Mouse (Mus musculus): ENCODE measurements around the gene Ccdc58. TPM values are rescaled to one million over a fixed set of nuclear protein-coding genes. Genes with fewer than 3 reads are reported as not detected.

The Ccdc58 gene
- total and polyA plus RNA-seq, 3 experiments, result 98.3 to 183 TPM; not detected in 1

DNA sequence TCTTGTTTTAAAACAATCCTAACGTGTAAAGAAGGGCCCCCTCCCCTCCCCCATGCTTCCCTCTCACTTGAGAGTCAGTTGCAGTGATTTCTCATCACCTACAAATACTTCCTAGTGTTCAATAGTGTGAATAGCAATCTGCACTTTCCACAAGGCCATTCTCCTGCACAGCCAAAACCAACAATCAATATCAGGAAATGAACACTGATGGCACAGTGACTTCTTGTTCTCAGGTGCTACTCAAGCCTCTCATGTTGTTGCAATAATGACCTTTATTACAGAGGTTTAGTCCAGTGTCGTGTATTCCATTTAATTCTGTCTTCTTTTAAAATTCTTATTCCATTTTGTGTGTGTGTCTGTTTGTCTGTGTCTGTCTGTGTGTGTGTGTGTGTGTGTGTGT, 66.7 kb downstream of the Ccdc58 start:
- DNase-seq (ENCODE audit: low read depth, low spot score), result no peak
- Histone ChIP-seq H3K27me3 (ENCODE audit: control insufficient read depth in 1 of 2, insufficient read depth in 2 of 2, low read length in 2 of 2) (no peaks in the 10 kb centered on the region; a peak in 1 of 4 replicates), H3K79me2 (ENCODE audit: control insufficient read depth, insufficient read depth, low read length, poor library complexity) (no peaks in the 10 kb centered on the region), H3K27ac (ENCODE audit: control insufficient read depth, low read depth, low read length) (no peak overlapping the region), H3K4me1 (ENCODE audit: control insufficient read depth in 1 of 2, insufficient read depth in 2 of 2, low read length in 2 of 2) (no peaks in the 10 kb centered on the region), H3K9ac (ENCODE audit: control insufficient read depth, low read depth, low read length, poor library complexity, severe bottlenecking) (no peak overlapping the region), H3K4me3 (ENCODE audit: control insufficient read depth in 1 of 2, insufficient read depth in 1 of 2, low read depth in 2 of 2, low read length in 2 of 2) (no peak overlapping the region), H3K9me3 (replicated peaks; ENCODE audit: insufficient read depth, low read length) (no peaks in the 10 kb centered on the region), H3K36me3 (ENCODE audit: control insufficient read depth in 1 of 2, insufficient read depth in 2 of 2, low read length in 2 of 2) (no peaks in the 10 kb centered on the region)
- no peak for TF ChIP-seq ZMIZ1 (IDR thresholded peaks at IDR 0.05; ENCODE audit: low read depth, low read length)
- TF ChIP-seq EP300 (IDR thresholded peaks at IDR 0.05; ENCODE audit: low read depth in 1 of 2, low read length in 2 of 2), result no peak
- no peak for TF ChIP-seq TCF12 (IDR thresholded peaks at IDR 0.05; ENCODE audit: low read depth, low read length)
- TF ChIP-seq ETS1 (IDR thresholded peaks at IDR 0.05; ENCODE audit: low read depth, low read length), result no peak
- no peak for TF ChIP-seq RAD21 (IDR thresholded peaks at IDR 0.05; ENCODE audit: low read depth, low read length)
- no peak for TF ChIP-seq MAFK (IDR thresholded peaks at IDR 0.05; ENCODE audit: borderline replicate concordance, low read depth, low read length)
- no peak for TF ChIP-seq ZC3H11A (IDR thresholded peaks at IDR 0.05; ENCODE audit: low read depth, low read length)
- TF ChIP-seq NELFE (IDR thresholded peaks at IDR 0.05; ENCODE audit: low read depth, low read length), result no peak
- no peak for TF ChIP-seq BHLHE40 (IDR thresholded peaks at IDR 0.05; ENCODE audit: borderline replicate concordance, low read depth, low read length)
- no peak for TF ChIP-seq MEF2A (IDR thresholded peaks at IDR 0.05; ENCODE audit: extremely low read depth, insufficient replicate concordance, low read depth, low read length, poor library complexity, severe bottlenecking)
- TF ChIP-seq CHD1 (IDR thresholded peaks at IDR 0.05; ENCODE audit: low read depth, low read length), result no peak

Other genes starting within 250 kb of the Ccdc58 start
- 0.98 and 1.2 TPM in 2 replicates for gene Parp14, start 200.1 kb upstream of the Ccdc58 start, total RNA-seq (2012; rRNA removed)
- 1 to 10 TPM in 1 of 2 experiments, not detected in 1; 1.5 TPM for gene Parp14, start 200.1 kb upstream of the Ccdc58 start, polyA plus RNA-seq (2012; ENCODE audit: insufficient read depth in 1 of 2, insufficient read length in 2 of 2, low read depth in 1 of 2, low replicate concordance in 2 of 2, missing spikeins in 1 of 2)
- 3.0 and 3.4 TPM in 2 replicates for gene Parp9, start 133.2 kb upstream of the Ccdc58 start, total RNA-seq (2012; rRNA removed)
- 1 to 10 TPM in 1 of 2 experiments, not detected in 1; 5.3 TPM for gene Parp9, start 133.2 kb upstream of the Ccdc58 start, polyA plus RNA-seq (2012; ENCODE audit: insufficient read depth in 1 of 2, insufficient read length in 2 of 2, low read depth in 1 of 2, low replicate concordance in 2 of 2, missing spikeins in 1 of 2)
- 3.5 and 3.9 TPM in 2 replicates for gene Dtx3l, start 132.5 kb upstream of the Ccdc58 start, total RNA-seq (2012; rRNA removed)
- 1 to 10 TPM in 1 of 2 experiments, not detected in 1; 6.0 TPM for gene Dtx3l, start 132.5 kb upstream of the Ccdc58 start, polyA plus RNA-seq (2012; ENCODE audit: insufficient read depth in 1 of 2, insufficient read length in 2 of 2, low read depth in 1 of 2, low replicate concordance in 2 of 2, missing spikeins in 1 of 2)
- 24.5 and 25.2 TPM in 2 replicates for gene Kpna1, start 92.9 kb upstream of the Ccdc58 start, total RNA-seq (2012; rRNA removed)
- 10 to 100 TPM in 1 of 2 experiments, not detected in 1; 34.9 TPM for gene Kpna1, start 92.9 kb upstream of the Ccdc58 start, polyA plus RNA-seq (2012; ENCODE audit: insufficient read depth in 1 of 2, insufficient read length in 2 of 2, low read depth in 1 of 2, low replicate concordance in 2 of 2, missing spikeins in 1 of 2)
- gene Wdr5b, start 30.5 kb upstream of the Ccdc58 start, total RNA-seq (2012; rRNA removed), result 2.1 and 3.3 TPM in 2 replicates
- 1 to 10 TPM in 1 of 2 experiments, not detected in 1; 1.7 TPM for gene Wdr5b, start 30.5 kb upstream of the Ccdc58 start, polyA plus RNA-seq (2012; ENCODE audit: insufficient read depth in 1 of 2, insufficient read length in 2 of 2, low read depth in 1 of 2, low replicate concordance in 2 of 2, missing spikeins in 1 of 2)
- 111 and 120 TPM in 2 replicates for gene Fam162a, start 91 bp upstream of the Ccdc58 start, total RNA-seq (2012; rRNA removed)
- 100 to 1,000 TPM in 1 of 2 experiments, not detected in 1; 129 TPM for gene Fam162a, start 91 bp upstream of the Ccdc58 start, polyA plus RNA-seq (2012; ENCODE audit: insufficient read depth in 1 of 2, insufficient read length in 2 of 2, low read depth in 1 of 2, low replicate concordance in 2 of 2, missing spikeins in 1 of 2)
- not detected in 2 replicates for gene Csta1, start 59.6 kb downstream of the Ccdc58 start, total RNA-seq (2012; rRNA removed)
- not detected for gene Csta1, start 59.6 kb downstream of the Ccdc58 start, polyA plus RNA-seq (2012; ENCODE audit: insufficient read depth in 1 of 2, insufficient read length in 2 of 2, low read depth in 1 of 2, low replicate concordance in 2 of 2, missing spikeins in 1 of 2)
- not detected in 2 replicates for gene Stfa2l1, start 85.1 kb downstream of the Ccdc58 start, total RNA-seq (2012; rRNA removed)
- gene Stfa2l1, start 85.1 kb downstream of the Ccdc58 start, polyA plus RNA-seq (2012; ENCODE audit: insufficient read depth in 1 of 2, insufficient read length in 2 of 2, low read depth in 1 of 2, low replicate concordance in 2 of 2, missing spikeins in 1 of 2), result not detected
- not detected in 2 replicates for gene Gm5483, start 112.5 kb downstream of the Ccdc58 start, total RNA-seq (2012; rRNA removed)
- not detected for gene Gm5483, start 112.5 kb downstream of the Ccdc58 start, polyA plus RNA-seq (2012; ENCODE audit: insufficient read depth in 1 of 2, insufficient read length in 2 of 2, low read depth in 1 of 2, low replicate concordance in 2 of 2, missing spikeins in 1 of 2)
- not detected in 2 replicates for gene Gm5416, start 138.7 kb downstream of the Ccdc58 start, total RNA-seq (2012; rRNA removed)
- not detected for gene Gm5416, start 138.7 kb downstream of the Ccdc58 start, polyA plus RNA-seq (2012; ENCODE audit: insufficient read depth in 1 of 2, insufficient read length in 2 of 2, low read depth in 1 of 2, low replicate concordance in 2 of 2, missing spikeins in 1 of 2)
- gene 2010005H15Rik, start 149.8 kb downstream of the Ccdc58 start, total RNA-seq (2012; rRNA removed), result 0.29 and 0.46 TPM in 2 replicates
- gene 2010005H15Rik, start 149.8 kb downstream of the Ccdc58 start, polyA plus RNA-seq (2012; ENCODE audit: insufficient read depth in 1 of 2, insufficient read length in 2 of 2, low read depth in 1 of 2, low replicate concordance in 2 of 2, missing spikeins in 1 of 2), result under 1 TPM in 1 of 2 experiments, not detected in 1; 0.11 TPM
- not detected in 2 replicates for gene Stfa1, start 205.3 kb downstream of the Ccdc58 start, total RNA-seq (2012; rRNA removed)
- gene Stfa1, start 205.3 kb downstream of the Ccdc58 start, polyA plus RNA-seq (2012; ENCODE audit: insufficient read depth in 1 of 2, insufficient read length in 2 of 2, low read depth in 1 of 2, low replicate concordance in 2 of 2, missing spikeins in 1 of 2), result not detected

All from MEL (cell line).